Mouse (Mus musculus) heart, postnatal 4 days (tissue): ENCODE measurements around the gene Nup93. TPM values are rescaled to one million over a fixed set of nuclear protein-coding genes. Genes with fewer than 3 reads are reported as not detected.
A peak's percentile ranks its signal among the peaks of the same experiment; 100 is the strongest.

Source experiments
- DNase-seq: peaks from one replicate; pipeline ENCODE4 v3.0.0; 2021
- total RNA-seq, 2 experiments: library from RNA; stranded (reverse); gene quantifications; 2 replicates each; pipeline ENCODE4 v1.2.3; 2021

Gene Nup93
- total RNA-seq, 2 experiments from 2014 or later, result 45.1 to 52.7 TPM

GRCm38 (mm10) chr8:94270309-94270708 lies 55.9 kb downstream of the Nup93 start:
- DNase-seq, result peak; percentile 14

- DNase-seq, result no peak
Measured at GRCm38 (mm10) chr8:94271102-94271501, 56.7 kb downstream of the Nup93 start.

GRCm38 (mm10) chr8:94272612-94273011 lies 58.2 kb downstream of the Nup93 start:
- DNase-seq, result no peak

GRCm38 (mm10) chr8:94273289-94273850 lies 59.0 kb downstream of the Nup93 start:
- no peak for DNase-seq

- DNase-seq, result no peak
Measured at GRCm38 (mm10) chr8:94274030-94274429, 59.7 kb downstream of the Nup93 start.

- no peak for DNase-seq
Measured at GRCm38 (mm10) chr8:94278295-94278694, 63.9 kb downstream of the Nup93 start.

GRCm38 (mm10) chr8:94280001-94280613 lies 65.7 kb downstream of the Nup93 start:
- no peak for DNase-seq

GRCm38 (mm10) chr8:94282453-94282985 lies 68.2 kb downstream of the Nup93 start:
- DNase-seq, result no peak

GRCm38 (mm10) chr8:94284204-94284603 lies 69.8 kb downstream of the Nup93 start:
- no peak for DNase-seq

GRCm38 (mm10) chr8:94290606-94291005 lies 76.2 kb downstream of the Nup93 start:
- DNase-seq, result no peak

GRCm38 (mm10) chr8:94292072-94292471 lies 77.7 kb downstream of the Nup93 start:
- peak; percentile 58 for DNase-seq

GRCm38 (mm10) chr8:94292626-94293025 lies 78.3 kb downstream of the Nup93 start:
- DNase-seq, result no peak

- no peak for DNase-seq
Measured at GRCm38 (mm10) chr8:94295687-94296086, 81.3 kb downstream of the Nup93 start.

GRCm38 (mm10) chr8:94296312-94296991 lies 82.1 kb downstream of the Nup93 start:
- no peak for DNase-seq

GRCm38 (mm10) chr8:94297101-94297500 lies 82.7 kb downstream of the Nup93 start:
- peak; percentile 15 for DNase-seq

GRCm38 (mm10) chr8:94300809-94301208 lies 86.4 kb downstream of the Nup93 start:
- no peak for DNase-seq

GRCm38 (mm10) chr8:94304412-94304811 lies 90.0 kb downstream of the Nup93 start:
- DNase-seq, result no peak

GRCm38 (mm10) chr8:94306989-94307513 lies 92.7 kb downstream of the Nup93 start:
- DNase-seq, result peak; percentile 29

GRCm38 (mm10) chr8:94307652-94308051 lies 93.3 kb downstream of the Nup93 start:
- no peak for DNase-seq

GRCm38 (mm10) chr8:94314069-94314468 lies 99.7 kb downstream of the Nup93 start:
- no peak for DNase-seq

GRCm38 (mm10) chr8:94317249-94317648 lies 102.9 kb downstream of the Nup93 start:
- peak; percentile 71 for DNase-seq

GRCm38 (mm10) chr8:94317691-94318090 lies 103.3 kb downstream of the Nup93 start:
- no peak for DNase-seq

- DNase-seq, result no peak
Measured at GRCm38 (mm10) chr8:94320036-94320435, 105.7 kb downstream of the Nup93 start.
